Mouse (Mus musculus) heart, embryonic 11.5 days (tissue): Measurements from ENCODE around the gene Rnf130. TPM values are rescaled to one million over a fixed set of nuclear protein-coding genes. Genes with fewer than 3 reads are reported as not detected.

Source experiments
- ATAC-seq: fragments of 200-750 bp; cut with Nextera tagmentation; replicated peaks from 2 replicates; pipeline ENCODE4 v1.8.0; 2017; ENCODE audit warnings: moderate library complexity; ENCODE audit not compliant: insufficient number of reproducible peaks, low FRiP score, low TSS enrichment
- H3K27ac ChIP-seq: fragments of 300-500 bp; sonication (generic); 2 replicates; pipeline ENCODE4 v1.5.1; 2014; ENCODE audit warnings: mild to moderate bottlenecking, low read depth, low read length
- H3K27me3 ChIP-seq: fragments of 300-500 bp; sonication (generic); 2 replicates; pipeline ENCODE4 v1.6.1; 2014; ENCODE audit warnings: mild to moderate bottlenecking, low read length, mixed read lengths; ENCODE audit not compliant: control insufficient read depth, insufficient read depth
- H3K36me3 ChIP-seq: fragments of 300-500 bp; sonication (generic); 2 replicates; pipeline ENCODE4 v1.6.1; 2014; ENCODE audit warnings: mild to moderate bottlenecking, low read length, moderate library complexity, mixed read lengths; ENCODE audit not compliant: control insufficient read depth, insufficient read depth
- H3K4me1 ChIP-seq: fragments of 300-500 bp; sonication (generic); 2 replicates; pipeline ENCODE4 v1.6.1; 2014; ENCODE audit warnings: low read length; ENCODE audit not compliant: control insufficient read depth, insufficient read depth
- H3K4me2 ChIP-seq: fragments of 300-500 bp; sonication (generic); 2 replicates; pipeline ENCODE4 v1.6.1; 2014; ENCODE audit warnings: mild to moderate bottlenecking, moderate library complexity
- H3K4me3 ChIP-seq: fragments of 300-500 bp; sonication (generic); 2 replicates; pipeline ENCODE4 v1.5.1; 2014; ENCODE audit warnings: low read depth, low read length
- H3K9ac ChIP-seq: fragments of 300-500 bp; sonication (generic); 2 replicates; pipeline ENCODE4 v1.6.1; 2014; ENCODE audit warnings: mild to moderate bottlenecking, low read depth, low read length, moderate library complexity
- H3K9me3 ChIP-seq: fragments of 300-500 bp; sonication (generic); replicated peaks from 2 replicates; pipeline ENCODE4 v1.6.1; 2016; ENCODE audit warnings: low read length; ENCODE audit not compliant: control insufficient read depth
- WGBS: fragments of 180-500 bp; shearing (Covaris S2); extraction: QIAGEN DNeasy Blood & Tissue Kit; methylation state at CpG from one replicate; pipeline ENCODE4 v1.1.7; 2014; ENCODE audit not compliant: insufficient replicate concordance; 5-methylcytosine and 5-hydroxymethylcytosine counted together
- polyA plus RNA-seq: library from polyadenylated mRNA; unstranded; fragments of >200 nt; fragmentation: Nextera tagmentation; extraction: Ambion mirVana; gene quantifications from 2 replicates; pipeline ENCODE4 v1.2.1, GENCODE M21; 2014

The Rnf130 gene
- polyA plus RNA-seq, 1 experiment from 2014 or later = 30.3 TPM

DNA sequence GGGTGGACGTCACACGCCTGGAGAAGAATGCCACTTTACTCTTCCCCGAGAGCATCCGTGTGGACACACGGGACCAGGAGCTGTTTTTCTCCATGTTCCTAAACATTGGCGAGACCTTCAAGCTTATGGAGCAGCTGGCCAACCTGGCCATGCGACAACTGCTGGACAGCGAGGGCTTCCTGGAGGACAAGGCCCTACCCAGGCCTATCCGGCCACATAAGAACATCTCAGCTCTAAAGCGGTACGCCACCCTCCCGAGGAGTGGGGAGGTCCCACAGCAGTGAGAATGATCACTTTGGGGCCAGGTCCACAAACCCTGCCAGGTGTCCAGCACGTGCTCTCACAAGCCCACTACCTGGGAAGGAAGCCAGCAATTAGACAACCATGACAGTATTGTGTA, 121.0 kb downstream of the Rnf130 start:
- Histone ChIP-seq H3K9me3 (no peaks in the 10 kb centered on the region), H3K4me3 (no peak overlapping the region), H3K27ac (no peak overlapping the region), H3K27me3 (no peaks in the 10 kb centered on the region), H3K4me2 (no peak overlapping the region), H3K36me3 (peaks cover 36% of the 10 kb centered on the region), H3K4me1 (peaks cover 10% of the 10 kb centered on the region), H3K9ac (no peak overlapping the region)
- ATAC-seq = no peak
- WGBS = 92% methylated on average over 13 of the region's 13 CpGs

DNA sequence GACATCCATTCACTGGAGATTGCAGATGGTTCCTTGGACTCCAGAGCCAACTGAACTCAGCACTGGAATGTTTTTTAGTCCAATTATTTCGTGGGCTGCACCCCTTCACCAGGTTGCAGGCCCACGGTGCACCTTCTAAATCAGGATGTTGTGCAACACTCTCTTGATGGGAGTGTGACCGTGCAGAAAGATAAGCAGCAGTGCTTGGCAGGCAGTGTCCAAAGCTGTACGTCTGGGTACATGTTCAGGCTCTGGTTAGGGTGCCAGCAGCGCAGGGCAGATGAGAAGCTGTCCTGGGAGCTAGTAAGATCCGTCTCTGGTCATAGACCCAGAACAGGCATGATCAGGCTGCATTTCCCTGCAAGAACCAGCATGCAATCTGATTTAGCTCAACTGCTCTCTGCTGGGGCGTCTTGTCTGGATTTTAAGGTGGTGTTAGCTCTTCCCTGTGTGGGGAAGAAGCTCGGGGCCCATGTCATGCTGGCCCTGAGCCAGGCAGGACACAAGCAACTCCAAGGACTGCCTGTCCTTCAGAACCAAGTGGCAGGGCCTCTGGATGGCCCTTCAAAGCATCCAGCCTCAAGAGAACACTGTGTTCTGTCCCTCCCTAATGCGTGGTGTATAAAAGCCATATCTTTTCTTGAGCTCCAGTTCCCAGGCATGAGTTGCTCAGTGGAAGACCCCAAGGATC, 122.3 kb downstream of the Rnf130 start:
- Histone ChIP-seq H3K36me3 (peaks cover 42% of the 10 kb centered on the region), H3K9me3 (no peaks in the 10 kb centered on the region), H3K4me2 (no peak overlapping the region), H3K27ac (peak overlapping the region; percentile 2; the same call in 1 of the 2 replicates), H3K4me1 (peaks cover 10% of the 10 kb centered on the region), H3K27me3 (no peaks in the 10 kb centered on the region), H3K9ac (no peak overlapping the region), H3K4me3 (no peak overlapping the region)
- ATAC-seq = no peak
- 53% methylated on average over 9 of the region's 9 CpGs for WGBS

DNA sequence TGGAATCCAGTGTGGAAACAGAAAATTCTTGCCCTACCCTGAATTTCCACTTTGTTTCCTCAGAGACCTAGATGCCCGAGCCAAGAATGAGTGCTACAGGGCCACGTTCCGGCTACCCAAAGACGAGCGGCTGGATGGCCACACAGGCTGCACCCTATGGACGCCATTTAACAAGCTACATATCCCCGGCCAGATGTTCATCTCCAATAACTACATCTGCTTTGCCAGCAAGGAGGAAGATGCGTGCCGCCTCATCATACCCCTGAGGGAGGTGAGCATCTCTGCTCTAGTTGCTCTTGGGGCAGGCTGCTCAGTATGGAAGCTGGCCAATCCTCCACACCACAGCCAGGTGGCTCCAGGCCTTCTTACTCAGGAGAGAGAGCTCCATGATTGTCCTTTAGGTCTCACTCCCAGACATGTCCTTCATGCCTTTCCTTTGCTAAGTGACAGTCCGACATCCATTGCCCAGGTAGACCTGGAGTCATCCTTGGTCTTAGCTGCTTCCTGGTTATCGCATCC, 122.9 kb downstream of the Rnf130 start:
- Histone ChIP-seq H3K9me3 (no peaks in the 10 kb centered on the region), H3K27me3 (no peaks in the 10 kb centered on the region), H3K36me3 (peaks cover 38% of the 10 kb centered on the region), H3K4me2 (no peak overlapping the region), H3K27ac (peak overlapping the region; percentile 2; the same call in 1 of the 2 replicates), H3K4me1 (peaks cover 10% of the 10 kb centered on the region), H3K4me3 (no peak overlapping the region), H3K9ac (no peak overlapping the region)
- 91% methylated on average over 11 of the region's 11 CpGs for WGBS
- ATAC-seq = no peak

DNA sequence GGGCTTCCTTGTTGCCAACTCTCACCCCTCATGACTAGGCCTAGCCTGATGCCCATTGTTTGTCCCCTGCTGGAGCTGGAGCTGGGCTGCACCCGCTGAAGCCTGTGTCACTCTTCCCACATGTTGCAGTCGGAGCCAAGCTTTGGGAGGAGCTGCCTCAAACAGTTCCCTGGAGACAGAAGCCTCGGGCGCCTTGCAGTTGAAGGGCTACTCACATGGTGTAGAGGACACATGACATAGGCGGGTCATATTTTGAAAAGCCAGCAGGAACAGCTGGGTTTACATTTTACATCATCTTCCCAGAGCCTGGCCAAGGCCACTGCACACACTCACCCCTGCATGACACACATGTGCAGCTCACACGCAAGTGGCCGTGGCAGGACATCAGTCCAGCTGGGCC, 124.1 kb downstream of the Rnf130 start:
- H3K36me3 ChIP-seq = peaks cover 38% of the 10 kb centered on the region

DNA sequence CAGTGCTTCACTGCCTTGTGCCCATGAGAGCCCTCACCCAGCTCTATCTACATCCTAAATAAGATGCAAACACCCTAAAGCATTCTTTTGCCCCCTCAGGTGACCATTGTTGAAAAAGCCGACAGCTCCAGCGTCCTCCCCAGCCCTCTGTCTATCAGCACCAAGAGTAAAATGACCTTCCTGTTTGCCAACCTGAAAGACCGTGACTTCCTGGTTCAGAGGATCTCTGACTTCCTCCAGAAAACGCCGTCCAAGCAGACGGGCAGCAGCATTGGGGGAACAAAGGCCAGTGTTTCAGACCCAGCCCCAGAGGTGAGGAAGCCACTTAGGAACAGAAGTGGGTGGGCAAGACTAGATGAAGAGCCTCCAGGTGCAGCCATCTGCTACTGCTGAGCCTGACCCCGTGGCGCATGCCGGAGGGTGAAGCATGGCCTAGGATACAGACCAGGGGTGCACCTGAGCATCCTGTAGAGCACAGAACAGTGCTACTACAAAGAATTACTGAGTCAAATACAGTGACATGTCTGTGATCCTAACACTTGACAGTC, 124.5 kb downstream of the Rnf130 start:
- Histone ChIP-seq H3K4me1 (peaks cover 11% of the 10 kb centered on the region), H3K9me3 (no peaks in the 10 kb centered on the region), H3K9ac (no peak overlapping the region), H3K36me3 (peaks cover 38% of the 10 kb centered on the region), H3K4me2 (no peak overlapping the region), H3K27ac (no peak overlapping the region), H3K4me3 (no peak overlapping the region), H3K27me3 (no peaks in the 10 kb centered on the region)
- no peak for ATAC-seq
- WGBS = 83% methylated on average over 9 of the region's 9 CpGs

More for the DNA sequence above, 124.1 kb downstream of the Rnf130 start:
- peaks cover 10% of the 10 kb centered on the region for H3K4me1 ChIP-seq
- no peak overlapping the region for H3K9ac ChIP-seq
- H3K4me3 ChIP-seq = no peak overlapping the region
- H3K9me3 ChIP-seq = no peaks in the 10 kb centered on the region
- 85% methylated on average over 7 of the region's 7 CpGs for WGBS
- no peaks in the 10 kb centered on the region for H3K27me3 ChIP-seq
- ATAC-seq = no peak
- no peak overlapping the region for H3K27ac ChIP-seq
- no peak overlapping the region for H3K4me2 ChIP-seq

DNA sequence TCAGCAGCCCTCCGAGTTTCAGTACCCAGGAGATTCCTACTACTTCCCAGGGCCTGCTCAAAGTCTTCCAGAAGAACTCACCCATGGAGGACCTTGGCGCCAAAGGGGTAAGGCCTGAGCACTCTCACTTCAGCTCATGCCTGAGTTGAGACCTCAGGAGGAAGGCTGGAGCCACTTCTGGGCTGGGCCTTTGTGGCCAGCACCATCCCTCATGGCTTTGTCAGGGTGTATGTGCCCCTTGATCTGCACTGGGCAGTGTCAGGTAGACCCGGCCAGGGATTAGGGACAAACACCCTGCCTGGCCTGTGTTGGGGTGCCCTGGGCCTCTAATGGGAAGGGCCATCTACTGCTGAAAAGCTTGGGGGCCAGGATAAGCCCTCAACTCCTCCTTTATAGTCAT, 126.2 kb downstream of the Rnf130 start:
- Histone ChIP-seq H3K36me3 (peaks cover 27% of the 10 kb centered on the region), H3K9me3 (no peaks in the 10 kb centered on the region), H3K4me1 (peaks cover 12% of the 10 kb centered on the region), H3K27me3 (no peaks in the 10 kb centered on the region), H3K4me3 (no peak overlapping the region), H3K27ac (no peak overlapping the region), H3K9ac (no peak overlapping the region), H3K4me2 (no peak overlapping the region)
- WGBS = 81% methylated on average over 3 of the region's 3 CpGs
- ATAC-seq = no peak

DNA sequence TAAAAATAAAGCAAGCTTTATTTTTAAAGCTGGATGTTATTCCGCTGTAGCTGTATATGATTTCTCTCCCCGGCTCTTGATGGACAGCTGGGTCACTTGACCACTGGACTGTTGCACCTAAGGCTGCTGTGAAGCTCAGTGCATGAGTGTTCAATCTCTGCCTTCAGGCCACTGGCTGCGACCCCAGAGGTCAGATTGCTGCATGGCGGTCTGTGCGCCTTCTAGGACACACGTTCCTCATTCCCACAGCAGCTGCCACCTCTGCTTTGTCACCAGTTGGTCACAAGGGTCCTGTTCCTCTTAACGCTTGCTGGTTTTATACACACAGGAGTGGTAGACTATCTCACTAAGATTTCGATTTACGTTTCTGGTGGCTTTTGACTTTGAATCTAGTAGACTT, 129.0 kb downstream of the Rnf130 start:
- Histone ChIP-seq H3K4me1 (0 out of 2 replicates have a peak, but pooled peaks cover 3% of the 10 kb centered on the region), H3K9me3 (no peaks in the 10 kb centered on the region), H3K9ac (no peak overlapping the region), H3K4me2 (no peak overlapping the region), H3K4me3 (no peak overlapping the region), H3K27me3 (no peaks in the 10 kb centered on the region), H3K36me3 (peaks cover 39% of the 10 kb centered on the region), H3K27ac (no peak overlapping the region)
- ATAC-seq = no peak
- 69% methylated on average over 9 of the region's 9 CpGs for WGBS
